Mouse (Mus musculus): ENCODE data around the gene Thpo. TPM values are rescaled to one million over a fixed set of nuclear protein-coding genes. Genes with fewer than 3 reads are reported as not detected.

Thpo gene
- polyA plus RNA-seq, 1 experiment from 2014 or later: 8.9 TPM

GRCm38 (mm10) chr16:20761681-20762080 is 27.4 kb upstream of the Thpo start:
- no peak overlapping the region for H3K4me3 ChIP-seq (ENCODE audit: low read depth, low read length)
- ATAC-seq (no peak), DNase-seq (peak; percentile 56)
- WGBS (ENCODE audit: insufficient replicate concordance): 2% methylated on average over 3 of the region's 3 CpGs
- H3K4me1 ChIP-seq (ENCODE audit: insufficient read depth): no peaks in the 10 kb centered on the region
- H3K9me3 ChIP-seq (ENCODE audit: low read length): no peaks in the 10 kb centered on the region
- no peak overlapping the region for H3K9ac ChIP-seq (replicated peaks)
- H3K36me3 ChIP-seq (replicated peaks; ENCODE audit: insufficient read depth, low read length): no peaks in the 10 kb centered on the region
- no peaks in the 10 kb centered on the region for H3K27me3 ChIP-seq (ENCODE audit: insufficient read depth, low read length)
- TF ChIP-seq EP300 (IDR thresholded peaks at IDR 0.05; ENCODE audit: low read depth) (no peak), CTCF (IDR thresholded peaks at IDR 0.05; ENCODE audit: low read depth) (peak; percentile 72)
- no peak overlapping the region for H3K27ac ChIP-seq (ENCODE audit: low read depth)
- H3K4me2 ChIP-seq (ENCODE audit: low read depth, low read length): no peak overlapping the region

- Histone ChIP-seq H3K9me3 (ENCODE audit: low read length) (no peaks in the 10 kb centered on the region), H3K27me3 (ENCODE audit: insufficient read depth, low read length) (no peaks in the 10 kb centered on the region), H3K9ac (replicated peaks) (no peak overlapping the region), H3K4me2 (ENCODE audit: low read depth, low read length) (no peak overlapping the region), H3K4me3 (ENCODE audit: low read depth, low read length) (no peak overlapping the region), H3K36me3 (replicated peaks; ENCODE audit: insufficient read depth, low read length) (no peaks in the 10 kb centered on the region), H3K27ac (ENCODE audit: low read depth) (no peak overlapping the region), H3K4me1 (ENCODE audit: insufficient read depth) (no peaks in the 10 kb centered on the region)
- WGBS (ENCODE audit: insufficient replicate concordance): 63% methylated on average over 1 of the region's 1 CpGs
- ATAC-seq (no peak), DNase-seq (no peak)
- no peak for TF ChIP-seq EP300 (IDR thresholded peaks at IDR 0.05; ENCODE audit: low read depth)
- TF ChIP-seq CTCF (IDR thresholded peaks at IDR 0.05; ENCODE audit: low read depth): no peak
Observed at GRCm38 (mm10) chr16:20757385-20757784, 23.1 kb upstream of the Thpo start.

GRCm38 (mm10) chr16:20756052-20756451 is 21.7 kb upstream of the Thpo start:
- 0 out of 2 replicates have a peak overlapping the region, but pooled peaks have one; percentile 22 for H3K27ac ChIP-seq (ENCODE audit: low read depth)
- DNase-seq (peak; percentile 31), ATAC-seq (peak; percentile 97)
- no peaks in the 10 kb centered on the region for H3K27me3 ChIP-seq (ENCODE audit: insufficient read depth, low read length)
- no peaks in the 10 kb centered on the region for H3K36me3 ChIP-seq (replicated peaks; ENCODE audit: insufficient read depth, low read length)
- TF ChIP-seq CTCF (IDR thresholded peaks at IDR 0.05; ENCODE audit: low read depth): no peak
- peak; percentile 64 for TF ChIP-seq EP300 (IDR thresholded peaks at IDR 0.05; ENCODE audit: low read depth)
- no peak overlapping the region for H3K9ac ChIP-seq (replicated peaks)
- WGBS (ENCODE audit: insufficient replicate concordance): 60% methylated on average over 5 of the region's 5 CpGs
- H3K4me1 ChIP-seq (ENCODE audit: insufficient read depth): no peaks in the 10 kb centered on the region
- H3K4me2 ChIP-seq (ENCODE audit: low read depth, low read length): no peak overlapping the region
- H3K4me3 ChIP-seq (ENCODE audit: low read depth, low read length): no peak overlapping the region
- H3K9me3 ChIP-seq (ENCODE audit: low read length): no peaks in the 10 kb centered on the region

GRCm38 (mm10) chr16:20750518-20750917 is 16.2 kb upstream of the Thpo start:
- no peaks in the 10 kb centered on the region for H3K27me3 ChIP-seq (ENCODE audit: insufficient read depth, low read length)
- H3K36me3 ChIP-seq (replicated peaks; ENCODE audit: insufficient read depth, low read length): no peaks in the 10 kb centered on the region
- H3K27ac ChIP-seq (ENCODE audit: low read depth): no peak overlapping the region
- no peak overlapping the region for H3K9ac ChIP-seq (replicated peaks)
- no peak overlapping the region for H3K4me3 ChIP-seq (ENCODE audit: low read depth, low read length)
- no peaks in the 10 kb centered on the region for H3K4me1 ChIP-seq (ENCODE audit: insufficient read depth)
- TF ChIP-seq CTCF (IDR thresholded peaks at IDR 0.05; ENCODE audit: low read depth): no peak
- ATAC-seq (no peak), DNase-seq (no peak)
- no peak overlapping the region for H3K4me2 ChIP-seq (ENCODE audit: low read depth, low read length)
- WGBS (ENCODE audit: insufficient replicate concordance): 56% methylated on average over 8 of the region's 8 CpGs
- no peaks in the 10 kb centered on the region for H3K9me3 ChIP-seq (ENCODE audit: low read length)

GRCm38 (mm10) chr16:20746641-20747040 is 12.3 kb upstream of the Thpo start:
- Histone ChIP-seq H3K9me3 (ENCODE audit: low read length) (no peaks in the 10 kb centered on the region), H3K27me3 (ENCODE audit: insufficient read depth, low read length) (no peaks in the 10 kb centered on the region), H3K9ac (replicated peaks) (no peak overlapping the region), H3K4me1 (ENCODE audit: insufficient read depth) (no peaks in the 10 kb centered on the region), H3K36me3 (replicated peaks; ENCODE audit: insufficient read depth, low read length) (no peaks in the 10 kb centered on the region), H3K4me2 (ENCODE audit: low read depth, low read length) (no peak overlapping the region), H3K4me3 (ENCODE audit: low read depth, low read length) (no peak overlapping the region), H3K27ac (ENCODE audit: low read depth) (no peak overlapping the region)
- TF ChIP-seq CTCF (IDR thresholded peaks at IDR 0.05; ENCODE audit: low read depth) (no peak), EP300 (IDR thresholded peaks at IDR 0.05; ENCODE audit: low read depth) (no peak)
- ATAC-seq (no peak), DNase-seq (no peak)
- WGBS (ENCODE audit: insufficient replicate concordance): 63% methylated on average over 6 of the region's 6 CpGs

GRCm38 (mm10) chr16:20739845-20740244 is 5.5 kb upstream of the Thpo start:
- WGBS (ENCODE audit: insufficient replicate concordance): 87% methylated on average over 9 of the region's 9 CpGs
- no peak for ATAC-seq
- no peak for DNase-seq
- TF ChIP-seq CTCF (IDR thresholded peaks at IDR 0.05; ENCODE audit: low read depth): no peak
- no peak for TF ChIP-seq EP300 (IDR thresholded peaks at IDR 0.05; ENCODE audit: low read depth)
- Histone ChIP-seq H3K27ac (ENCODE audit: low read depth) (no peak overlapping the region), H3K4me3 (ENCODE audit: low read depth, low read length) (no peak overlapping the region), H3K4me2 (ENCODE audit: low read depth, low read length) (no peak overlapping the region), H3K36me3 (replicated peaks; ENCODE audit: insufficient read depth, low read length) (no peaks in the 10 kb centered on the region), H3K9me3 (ENCODE audit: low read length) (no peaks in the 10 kb centered on the region), H3K4me1 (ENCODE audit: insufficient read depth) (no peaks in the 10 kb centered on the region), H3K27me3 (ENCODE audit: insufficient read depth, low read length) (peaks cover 12% of the 10 kb centered on the region), H3K9ac (replicated peaks) (no peak overlapping the region)

- ATAC-seq: no peak
- WGBS (ENCODE audit: insufficient replicate concordance): 70% methylated on average over 5 of the region's 5 CpGs
- Histone ChIP-seq H3K27me3 (ENCODE audit: insufficient read depth, low read length) (peaks cover 41% of the 10 kb centered on the region), H3K4me1 (ENCODE audit: insufficient read depth) (peaks cover 13% of the 10 kb centered on the region), H3K9ac (replicated peaks) (no peak overlapping the region), H3K4me3 (ENCODE audit: low read depth, low read length) (no peak overlapping the region), H3K9me3 (ENCODE audit: low read length) (no peaks in the 10 kb centered on the region), H3K4me2 (ENCODE audit: low read depth, low read length) (no peak overlapping the region), H3K36me3 (replicated peaks; ENCODE audit: insufficient read depth, low read length) (no peaks in the 10 kb centered on the region), H3K27ac (ENCODE audit: low read depth) (no peak overlapping the region)
- TF ChIP-seq CTCF (IDR thresholded peaks at IDR 0.05; ENCODE audit: low read depth) (no peak), EP300 (IDR thresholded peaks at IDR 0.05; ENCODE audit: low read depth) (no peak)
- DNase-seq: no peak
Observed at GRCm38 (mm10) chr16:20736823-20737222, 2.5 kb upstream of the Thpo start.

Data from liver, postnatal 0 days (tissue).